Mouse (Mus musculus): Measurements from ENCODE around the gene Erg. TPM values are rescaled to one million over a fixed set of nuclear protein-coding genes. Genes with fewer than 3 reads are reported as not detected.

The Erg gene
- polyA plus RNA-seq, 1 experiment from 2014 or later: 1.1 TPM

- H3K4me1 ChIP-seq (replicated peaks): no peaks in the 10 kb centered on the region
- ATAC-seq (ENCODE audit: low read depth) (no peak), DNase-seq (no peak)
- WGBS (ENCODE audit: insufficient replicate concordance): 65% methylated on average over 8 of the region's 8 CpGs
- H3K4me2 ChIP-seq: no peak overlapping the region
- H3K9me3 ChIP-seq (replicated peaks): no peaks in the 10 kb centered on the region
- no peak overlapping the region for H3K27ac ChIP-seq
- H3K9ac ChIP-seq: no peak overlapping the region
- H3K27me3 ChIP-seq: no peaks in the 10 kb centered on the region
- no peaks in the 10 kb centered on the region for H3K36me3 ChIP-seq
- H3K4me3 ChIP-seq (replicated peaks): no peak overlapping the region
Observed at GRCm38 (mm10) chr16:95519520-95519919, 66.9 kb downstream of the Erg start.

- Histone ChIP-seq H3K27me3 (no peaks in the 10 kb centered on the region), H3K9me3 (replicated peaks) (no peaks in the 10 kb centered on the region), H3K9ac (no peak overlapping the region), H3K4me1 (replicated peaks) (no peaks in the 10 kb centered on the region), H3K4me2 (no peak overlapping the region), H3K27ac (no peak overlapping the region), H3K4me3 (replicated peaks) (no peak overlapping the region), H3K36me3 (no peaks in the 10 kb centered on the region)
- no peak for DNase-seq
- no peak for ATAC-seq (ENCODE audit: low read depth)
- 57% methylated on average over 2 of the region's 2 CpGs for WGBS (ENCODE audit: insufficient replicate concordance)
Observed at GRCm38 (mm10) chr16:95506051-95506450, 80.3 kb downstream of the Erg start.

GRCm38 (mm10) chr16:95496582-95497300 lies 89.7 kb downstream of the Erg start:
- DNase-seq (no peak), ATAC-seq (ENCODE audit: low read depth) (no peak)
- H3K9me3 ChIP-seq (replicated peaks): no peaks in the 10 kb centered on the region
- no peak overlapping the region for H3K4me2 ChIP-seq
- 55% methylated on average over 10 of the region's 10 CpGs for WGBS (ENCODE audit: insufficient replicate concordance)
- H3K4me1 ChIP-seq (replicated peaks): no peaks in the 10 kb centered on the region
- no peak overlapping the region for H3K9ac ChIP-seq
- H3K27me3 ChIP-seq: no peaks in the 10 kb centered on the region
- no peaks in the 10 kb centered on the region for H3K36me3 ChIP-seq
- no peak overlapping the region for H3K27ac ChIP-seq
- H3K4me3 ChIP-seq (replicated peaks): no peak overlapping the region

DNA sequence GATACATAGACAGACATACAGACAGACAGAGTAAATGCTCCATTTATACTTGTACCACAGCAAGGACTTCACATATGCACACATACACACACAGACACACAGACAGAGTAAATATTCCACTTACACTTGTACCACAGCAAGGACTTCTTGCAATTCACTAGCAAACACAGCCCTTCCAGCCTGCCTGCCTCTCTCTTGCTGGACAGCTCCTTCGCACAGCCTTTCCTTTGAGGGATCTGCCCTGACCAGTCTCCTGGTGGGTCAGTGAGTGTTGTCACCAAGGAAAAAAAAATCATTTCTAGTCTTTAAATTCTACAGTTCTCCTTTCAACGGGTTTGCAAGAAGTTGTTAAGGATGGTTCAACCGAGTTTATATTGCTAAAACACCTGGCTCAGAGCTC lies 92.3 kb downstream of the Erg start:
- no peak overlapping the region for H3K4me3 ChIP-seq (replicated peaks)
- H3K4me2 ChIP-seq: no peak overlapping the region
- no peaks in the 10 kb centered on the region for H3K4me1 ChIP-seq (replicated peaks)
- DNase-seq (no peak), ATAC-seq (ENCODE audit: low read depth) (no peak)
- no peaks in the 10 kb centered on the region for H3K27me3 ChIP-seq
- 47% methylated on average over 3 of the region's 3 CpGs for WGBS (ENCODE audit: insufficient replicate concordance)
- H3K9me3 ChIP-seq (replicated peaks): no peaks in the 10 kb centered on the region
- no peak overlapping the region for H3K27ac ChIP-seq
- H3K36me3 ChIP-seq: no peaks in the 10 kb centered on the region
- H3K9ac ChIP-seq: no peak overlapping the region

- Histone ChIP-seq H3K36me3 (no peaks in the 10 kb centered on the region), H3K4me3 (replicated peaks) (no peak overlapping the region), H3K27me3 (no peaks in the 10 kb centered on the region), H3K9me3 (replicated peaks) (no peaks in the 10 kb centered on the region), H3K4me1 (replicated peaks) (no peaks in the 10 kb centered on the region), H3K9ac (no peak overlapping the region), H3K4me2 (no peak overlapping the region), H3K27ac (no peak overlapping the region)
- 74% methylated on average over 8 of the region's 8 CpGs for WGBS (ENCODE audit: insufficient replicate concordance)
- no peak for ATAC-seq (ENCODE audit: low read depth)
- no peak for DNase-seq
Observed at GRCm38 (mm10) chr16:95493336-95493735, 93.1 kb downstream of the Erg start.

GRCm38 (mm10) chr16:95492146-95492545 lies 94.2 kb downstream of the Erg start:
- H3K27ac ChIP-seq: no peak overlapping the region
- no peak for DNase-seq

GRCm38 (mm10) chr16:95490386-95490785 lies 96.0 kb downstream of the Erg start:
- Histone ChIP-seq H3K4me2 (no peak overlapping the region), H3K27me3 (no peaks in the 10 kb centered on the region), H3K36me3 (no peaks in the 10 kb centered on the region), H3K27ac (no peak overlapping the region), H3K9ac (no peak overlapping the region), H3K4me3 (replicated peaks) (no peak overlapping the region), H3K9me3 (replicated peaks) (no peaks in the 10 kb centered on the region), H3K4me1 (replicated peaks) (no peaks in the 10 kb centered on the region; the same call in 1 of the 2 replicates)
- no peak for DNase-seq
- ATAC-seq (ENCODE audit: low read depth): no peak
- WGBS (ENCODE audit: insufficient replicate concordance): 46% methylated on average over 5 of the region's 5 CpGs

More at GRCm38 (mm10) chr16:95492146-95492545, 94.2 kb downstream of the Erg start:
- 65% methylated on average over 7 of the region's 7 CpGs for WGBS (ENCODE audit: insufficient replicate concordance)
- H3K4me3 ChIP-seq (replicated peaks): no peak overlapping the region
- no peak for ATAC-seq (ENCODE audit: low read depth)
- H3K4me1 ChIP-seq (replicated peaks): no peaks in the 10 kb centered on the region; the same call in 1 of the 2 replicates
- no peak overlapping the region for H3K9ac ChIP-seq
- H3K36me3 ChIP-seq: no peaks in the 10 kb centered on the region
- H3K27me3 ChIP-seq: no peaks in the 10 kb centered on the region
- no peaks in the 10 kb centered on the region for H3K9me3 ChIP-seq (replicated peaks)
- no peak overlapping the region for H3K4me2 ChIP-seq

- no peak overlapping the region for H3K9ac ChIP-seq
- no peak overlapping the region for H3K27ac ChIP-seq
- no peak overlapping the region for H3K4me2 ChIP-seq
- H3K27me3 ChIP-seq: no peaks in the 10 kb centered on the region
- ATAC-seq (ENCODE audit: low read depth) (no peak), DNase-seq (no peak)
- WGBS (ENCODE audit: insufficient replicate concordance): 47% methylated on average over 9 of the region's 9 CpGs
- no peaks in the 10 kb centered on the region; the same call in 1 of the 2 replicates for H3K4me1 ChIP-seq (replicated peaks)
- no peaks in the 10 kb centered on the region for H3K9me3 ChIP-seq (replicated peaks)
- no peak overlapping the region for H3K4me3 ChIP-seq (replicated peaks)
- no peaks in the 10 kb centered on the region for H3K36me3 ChIP-seq
Observed at GRCm38 (mm10) chr16:95487606-95488351, 98.6 kb downstream of the Erg start.

- Histone ChIP-seq H3K36me3 (no peaks in the 10 kb centered on the region), H3K9me3 (replicated peaks) (no peaks in the 10 kb centered on the region), H3K4me1 (replicated peaks) (no peaks in the 10 kb centered on the region), H3K4me3 (replicated peaks) (no peak overlapping the region), H3K4me2 (no peak overlapping the region), H3K9ac (no peak overlapping the region), H3K27ac (no peak overlapping the region), H3K27me3 (no peaks in the 10 kb centered on the region)
- no peak for ATAC-seq (ENCODE audit: low read depth)
- WGBS (ENCODE audit: insufficient replicate concordance): 81% methylated on average over 13 of the region's 13 CpGs
- no peak for DNase-seq
Observed at GRCm38 (mm10) chr16:95481176-95481575, 105.2 kb downstream of the Erg start.

DNA sequence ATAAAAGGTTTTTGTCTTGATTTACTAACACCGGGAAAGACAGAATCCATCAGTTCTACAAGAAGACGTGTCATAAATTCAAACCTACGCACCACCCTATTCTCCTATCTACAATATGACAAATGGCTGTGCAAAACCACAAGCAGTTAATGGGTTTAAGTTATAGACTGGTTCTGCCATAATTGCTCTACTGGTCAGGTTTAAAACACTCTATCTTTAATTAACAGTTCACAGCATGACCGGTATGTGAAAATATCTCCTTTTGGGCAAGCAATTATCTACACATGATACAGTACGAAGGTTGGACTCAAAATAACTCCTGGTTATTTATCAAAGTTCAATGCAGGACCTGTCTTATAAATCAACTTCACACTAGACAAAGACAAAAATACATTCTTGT lies 107.8 kb downstream of the Erg start:
- H3K9me3 ChIP-seq (replicated peaks): no peaks in the 10 kb centered on the region
- H3K4me3 ChIP-seq (replicated peaks): no peak overlapping the region
- H3K36me3 ChIP-seq: no peaks in the 10 kb centered on the region
- H3K9ac ChIP-seq: no peak overlapping the region
- ATAC-seq (ENCODE audit: low read depth) (0 out of 2 replicates have a peak, but pooled peaks have one; percentile 10), DNase-seq (no peak)
- 28% methylated on average over 5 of the region's 5 CpGs for WGBS (ENCODE audit: insufficient replicate concordance)
- no peaks in the 10 kb centered on the region for H3K4me1 ChIP-seq (replicated peaks)
- no peak overlapping the region for H3K27ac ChIP-seq
- no peak overlapping the region for H3K4me2 ChIP-seq
- H3K27me3 ChIP-seq: no peaks in the 10 kb centered on the region

DNA sequence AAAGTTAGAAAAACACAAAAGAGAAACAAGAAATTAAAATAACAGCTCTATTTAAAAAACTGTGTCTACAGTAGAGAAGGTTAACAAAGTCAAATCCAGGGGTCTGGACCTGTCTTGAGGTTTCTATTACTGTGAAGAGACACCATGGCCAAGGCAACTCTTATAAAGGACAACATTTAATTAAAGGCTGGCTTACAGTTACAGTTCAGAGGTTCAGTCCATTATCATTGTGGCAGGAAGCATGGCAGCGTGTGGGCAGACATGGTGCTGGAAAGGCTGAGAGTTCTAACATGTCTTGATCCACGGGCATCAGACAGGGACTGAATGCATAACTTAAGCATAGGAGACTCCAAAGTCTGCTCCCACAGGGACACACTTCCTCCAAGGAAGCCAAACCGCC lies 111.4 kb downstream of the Erg start:
- Histone ChIP-seq H3K4me3 (replicated peaks) (no peak overlapping the region), H3K4me2 (no peak overlapping the region), H3K27me3 (no peaks in the 10 kb centered on the region), H3K9ac (no peak overlapping the region), H3K9me3 (replicated peaks) (no peaks in the 10 kb centered on the region), H3K36me3 (no peaks in the 10 kb centered on the region), H3K4me1 (replicated peaks) (no peaks in the 10 kb centered on the region), H3K27ac (no peak overlapping the region)
- 57% methylated on average over 3 of the region's 3 CpGs for WGBS (ENCODE audit: insufficient replicate concordance)
- DNase-seq: no peak
- no peak for ATAC-seq (ENCODE audit: low read depth)

GRCm38 (mm10) chr16:95473946-95474345 lies 112.4 kb downstream of the Erg start:
- DNase-seq: no peak
- WGBS (ENCODE audit: insufficient replicate concordance): 55% methylated on average over 3 of the region's 3 CpGs
- Histone ChIP-seq H3K4me3 (replicated peaks) (no peak overlapping the region), H3K27me3 (no peaks in the 10 kb centered on the region), H3K4me1 (replicated peaks) (no peaks in the 10 kb centered on the region), H3K36me3 (no peaks in the 10 kb centered on the region), H3K9ac (no peak overlapping the region), H3K27ac (no peak overlapping the region), H3K4me2 (no peak overlapping the region), H3K9me3 (replicated peaks) (no peaks in the 10 kb centered on the region)
- ATAC-seq (ENCODE audit: low read depth): no peak
